ENCODE assay signal across 9 mouse cellular contexts in the genomic region with DNA sequence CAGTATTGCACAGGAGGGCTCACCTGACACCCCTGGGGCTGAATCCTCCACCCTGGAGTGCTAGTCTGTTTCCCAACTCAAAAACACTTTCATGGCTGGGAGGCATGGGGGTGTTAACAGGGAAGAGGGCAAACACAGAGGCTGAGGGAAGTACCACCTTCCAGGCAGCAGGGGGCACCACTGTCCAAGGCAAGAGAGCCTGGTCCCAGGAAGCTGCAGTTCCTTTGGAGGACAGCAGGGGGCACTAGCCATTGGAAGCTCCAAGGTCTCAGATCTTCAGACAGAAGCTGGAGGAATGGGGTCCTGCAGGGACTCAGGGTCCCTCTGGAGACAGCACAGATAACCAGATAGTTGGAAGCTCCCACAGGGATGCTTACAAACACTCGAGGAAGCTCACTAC. TPM values are rescaled to one million over a fixed set of nuclear protein-coding genes. Genes with fewer than 3 reads are reported as not detected.
A peak's percentile ranks its signal among the peaks of the same experiment; 100 is the strongest.
DNase-seq lines count a peak whose midpoint lies in the region; ATAC-seq and TF ChIP-seq lines count a peak whose summit lies in the region.
"Had no signal": no experiment of that assay in that cellular context is flagged by ENCODE, and none has a peak within 500 bp of the region (broad histone marks: within the 10 kb centered on the region; RNA-seq: fewer than 3 reads in every experiment).

No protein-coding gene starts in this region.

- H3K4me2 ChIP-seq in lung, embryonic 14.5 days, result no peak overlapping the region
- H3K4me2 ChIP-seq: heart, embryonic 13.5 days had no signal

- no peak for TF ChIP-seq POLR2A in ES-Bruce4 (IDR thresholded peaks at IDR 0.05; ENCODE audit: insufficient read depth, low read length)
- no peak for TF ChIP-seq POLR2A in thymus, adult 2 months (IDR thresholded peaks at IDR 0.05; ENCODE audit: control insufficient read depth, extremely low read depth, insufficient read depth, low read length, poor library complexity)

- no peaks in the 10 kb centered on the region for H3K36me3 ChIP-seq in ES-Bruce4 (ENCODE audit: control insufficient read depth, insufficient read depth, low read length, poor library complexity, severe bottlenecking)
- H3K36me3 ChIP-seq in forebrain, embryonic 10.5 days (replicated peaks), result peaks cover 27% of the 10 kb centered on the region
- H3K36me3 ChIP-seq in lung, embryonic 14.5 days (ENCODE audit: insufficient read depth), result peaks cover 28% of the 10 kb centered on the region
- H3K36me3 ChIP-seq in thymus, adult 2 months (ENCODE audit: control insufficient read depth, insufficient read depth, low read length), result no peaks in the 10 kb centered on the region

- H3K27me3 ChIP-seq in ES-Bruce4 (ENCODE audit: control insufficient read depth, insufficient read depth, low read length, poor library complexity, severe bottlenecking), result no peaks in the 10 kb centered on the region
- H3K27me3 ChIP-seq in forebrain, embryonic 10.5 days (ENCODE audit: poor library complexity, severe bottlenecking), result no peaks in the 10 kb centered on the region
- H3K27me3 ChIP-seq in lung, embryonic 14.5 days (ENCODE audit: insufficient read depth, low read length), result no peaks in the 10 kb centered on the region
- no peaks in the 10 kb centered on the region for H3K27me3 ChIP-seq in thymus, adult 2 months (ENCODE audit: control insufficient read depth, insufficient read depth, low read length)
- H3K27me3 ChIP-seq: heart, embryonic 13.5 days had no signal

- H3K4me1 ChIP-seq in ES-Bruce4 (ENCODE audit: control insufficient read depth, insufficient read depth, low read length), result no peaks in the 10 kb centered on the region
- peaks cover 19% of the 10 kb centered on the region for H3K4me1 ChIP-seq in forebrain, embryonic 10.5 days
- H3K4me1 ChIP-seq in lung, embryonic 14.5 days (ENCODE audit: insufficient read depth), result no peaks in the 10 kb centered on the region
- H3K4me1 ChIP-seq in thymus, adult 2 months (replicated peaks; ENCODE audit: control insufficient read depth, insufficient read depth, low read length), result no peaks in the 10 kb centered on the region

- peak; percentile 100 for TF ChIP-seq CTCF in ES-Bruce4 (IDR thresholded peaks at IDR 0.05; ENCODE audit: low read depth, low read length)
- TF ChIP-seq CTCF in lung, embryonic 14.5 days (IDR thresholded peaks at IDR 0.05; ENCODE audit: low read depth), result peak; percentile 100
- TF ChIP-seq CTCF in thymus, adult 2 months (IDR thresholded peaks at IDR 0.05; ENCODE audit: borderline replicate concordance, control insufficient read depth, extremely low read depth, insufficient read depth, low read length, poor library complexity), result peak; percentile 94

- intact Hi-C loops in heart, postnatal 14 days (cut with DNase I), result loop anchor here (1.0 to 2.0 kb wide), 3 partner anchors 56 to 127 kb away; a partner anchor contains a TSS

- H3K4me3 ChIP-seq in ES-Bruce4 (ENCODE audit: low read depth, low read length), result no peak overlapping the region
- no peak overlapping the region for H3K4me3 ChIP-seq in forebrain, embryonic 10.5 days
- no peak overlapping the region for H3K4me3 ChIP-seq in lung, embryonic 14.5 days (ENCODE audit: low read depth, low read length)
- no peak overlapping the region for H3K4me3 ChIP-seq in thymus, adult 2 months (ENCODE audit: control insufficient read depth, insufficient read depth, low read length)
- H3K4me3 ChIP-seq: heart, embryonic 13.5 days had no signal

- no peak overlapping the region for H3K9ac ChIP-seq in ES-Bruce4 (ENCODE audit: low read depth, poor library complexity, severe bottlenecking)
- no peak overlapping the region for H3K9ac ChIP-seq in lung, embryonic 14.5 days
- H3K9ac ChIP-seq: heart, embryonic 13.5 days had no signal

- H3K27ac ChIP-seq in ES-Bruce4 (ENCODE audit: insufficient read depth, low read length), result no peak overlapping the region
- H3K27ac ChIP-seq in forebrain, embryonic 10.5 days, result no peak overlapping the region
- no peak overlapping the region for H3K27ac ChIP-seq in lung, embryonic 14.5 days (ENCODE audit: low read depth)
- no peak overlapping the region for H3K27ac ChIP-seq in thymus, adult 2 months (ENCODE audit: control insufficient read depth, insufficient read depth, low read length)
- H3K27ac ChIP-seq: heart, embryonic 13.5 days had no signal

- 24% methylated on average over 1 of the region's 1 CpGs for WGBS in forebrain, embryonic 10.5 days
- WGBS in lung, embryonic 14.5 days, result 20% methylated on average over 1 of the region's 1 CpGs
- WGBS in thymus, adult 2 months, result 60% methylated on average over 1 of the region's 1 CpGs

- ATAC-seq in lung, embryonic 14.5 days (ENCODE audit: insufficient read depth), result peak; percentile 30; the same call in 1 of the 2 replicates

- peak; percentile 30; the same call in 1 of the 2 replicates for TF ChIP-seq EP300 in ES-Bruce4 (IDR thresholded peaks at IDR 0.05; ENCODE audit: insufficient read depth, low read depth, low read length)

- no peaks in the 10 kb centered on the region for H3K9me3 ChIP-seq in ES-Bruce4 (replicated peaks; ENCODE audit: control insufficient read depth, insufficient read depth, low read length, poor library complexity, severe bottlenecking)
- no peaks in the 10 kb centered on the region for H3K9me3 ChIP-seq in forebrain, embryonic 10.5 days
- H3K9me3 ChIP-seq in lung, embryonic 14.5 days (ENCODE audit: low read depth, low read length), result no peaks in the 10 kb centered on the region
- H3K9me3 ChIP-seq: heart, embryonic 13.5 days had no signal

- peak; percentile 48 for DNase-seq in c-Kit-negative CD71-positive TER-119-positive erythroid progenitor cells, embryonic 14.5 days (ENCODE audit: low read depth, low spot score)
- peak; percentile 88 for DNase-seq in forebrain, embryonic 10.5 days (ENCODE audit: extremely low spot score, low spot score)
- peak; percentile 90 to 96 for DNase-seq in heart, postnatal 14 days
- DNase-seq in layer of hippocampus, adult 18-20 months (ENCODE audit: low spot score in 2 of 2), result peak; percentile 84 to 95
- peak; percentile 96 for DNase-seq in lung, embryonic 14.5 days
- peak; percentile 93 for DNase-seq in ovary, postnatal 10 days (ENCODE audit: low spot score)
- DNase-seq in thymus, adult 2 months, result peak; percentile 84

RNA-seq across cellular contexts. Expression of a gene that starts 18.2 kb away (rescaled TPM):
- polyA plus RNA-seq in ES-Bruce4 (2011; ENCODE audit: insufficient read depth, insufficient read length, low read depth, missing spikeins), result 1.0 TPM in 1 of 2 replicates, not detected in the other
- polyA plus RNA-seq in forebrain, embryonic 10.5 days (2016; fragmentation: Nextera tagmentation; extraction: Ambion mirVana), result 1.0 TPM in 2 replicates
- 1 to 10 TPM; 2.8 to 2.9 TPM for total RNA-seq in heart, postnatal 14 days (2021)
- total RNA-seq in layer of hippocampus, adult 18-20 months (2021), result 1 to 10 TPM; 1.6 to 2.1 TPM
- polyA plus RNA-seq in lung, embryonic 14.5 days (2014; fragmentation: Nextera tagmentation; extraction: Ambion mirVana), result 0.46 and 1.1 TPM in 2 replicates
- polyA plus RNA-seq in thymus, adult 2 months (2012; rRNA removed), result 2.3 and 4.8 TPM in 2 replicates

RNA-seq across cellular contexts. Expression of a gene that starts 29.6 kb away (rescaled TPM):
- not detected in 2 replicates for polyA plus RNA-seq in ES-Bruce4 (2011; ENCODE audit: insufficient read depth, insufficient read length, low read depth, missing spikeins)
- polyA plus RNA-seq in forebrain, embryonic 10.5 days (2016; fragmentation: Nextera tagmentation; extraction: Ambion mirVana), result not detected in 2 replicates
- total RNA-seq in heart, postnatal 14 days (2021), result not detected
- total RNA-seq in layer of hippocampus, adult 18-20 months (2021), result not detected
- polyA plus RNA-seq in lung, embryonic 14.5 days (2014; fragmentation: Nextera tagmentation; extraction: Ambion mirVana), result not detected in 2 replicates
- 0.20 TPM in 1 of 2 replicates, not detected in the other for polyA plus RNA-seq in thymus, adult 2 months (2012; rRNA removed)
- polyA plus RNA-seq: heart, embryonic 13.5 days had no signal
